Mouse (Mus musculus) hindbrain, embryonic 15.5 days (tissue): ENCODE measurements around the gene Gm21852. TPM values are rescaled to one million over a fixed set of nuclear protein-coding genes. Genes with fewer than 3 reads are reported as not detected.
"Not testable (repeated sequence)": the region's sequence is repeated elsewhere in the genome, so short reads cannot be mapped to it uniquely, and the experiment has no call there.

ENCODE experiments used
- ATAC-seq: fragments of 200-750 bp; cut with Nextera tagmentation; 2 replicates; pipeline ENCODE4 v1.8.0; 2017; ENCODE audit warnings: low read depth, moderate number of reproducible peaks, moderate TSS enrichment; ENCODE audit not compliant: low FRiP score
- H3K27ac ChIP-seq: fragments of 300-500 bp; sonication (generic); replicated peaks from 2 replicates; pipeline ENCODE4 v1.5.1; 2015; ENCODE audit warnings: mild to moderate bottlenecking, inconsistent platforms
- H3K27me3 ChIP-seq: fragments of 300-500 bp; sonication (generic); 2 replicates; pipeline ENCODE4 v1.6.1; 2015; ENCODE audit warnings: control low read depth, inconsistent platforms
- H3K36me3 ChIP-seq: fragments of 300-500 bp; sonication (generic); 2 replicates; pipeline ENCODE4 v1.6.1; 2015; ENCODE audit warnings: control low read depth, inconsistent platforms
- H3K4me1 ChIP-seq: fragments of 300-500 bp; sonication (generic); replicated peaks from 2 replicates; pipeline ENCODE4 v1.6.1; 2015; ENCODE audit warnings: control low read depth, inconsistent platforms
- H3K4me2 ChIP-seq: fragments of 300-500 bp; sonication (generic); 2 replicates; pipeline ENCODE4 v1.6.1; 2015; ENCODE audit warnings: moderate library complexity, mild to moderate bottlenecking, inconsistent platforms
- H3K4me3 ChIP-seq: fragments of 300-500 bp; sonication (generic); 2 replicates; pipeline ENCODE4 v1.5.1; 2015; ENCODE audit warnings: mild to moderate bottlenecking, inconsistent platforms
- H3K9ac ChIP-seq: fragments of 300-500 bp; sonication (generic); 2 replicates; pipeline ENCODE4 v1.6.1; 2015; ENCODE audit warnings: inconsistent platforms
- H3K9me3 ChIP-seq: fragments of 300-500 bp; sonication (generic); 2 replicates; pipeline ENCODE4 v1.6.1; 2016; ENCODE audit warnings: control low read depth, inconsistent platforms
- WGBS: fragments of 180-500 bp; shearing (Covaris S2); methylation state at CpG from one replicate; pipeline ENCODE4 v1.1.7; 2015; 5-methylcytosine and 5-hydroxymethylcytosine counted together
- microRNA-seq: library from miRNA; unstranded; fragments of <30 nt; microRNA quantifications from one replicate; pipeline ENCODE4, GENCODE M21; 2016
- polyA plus RNA-seq: library from polyadenylated mRNA; unstranded; fragments of >200 nt; fragmentation: Nextera tagmentation; extraction: Ambion mirVana; gene quantifications from 2 replicates; pipeline ENCODE4 v1.2.1, GENCODE M21; 2015

The Gm21852 gene
- not detected in 2 replicates for polyA plus RNA-seq

- H3K9me3 ChIP-seq, H3K27ac ChIP-seq, H3K4me3 ChIP-seq, H3K9ac ChIP-seq, ATAC-seq, H3K27me3 ChIP-seq, H3K4me1 ChIP-seq, H3K4me2 ChIP-seq, H3K36me3 ChIP-seq: not testable (repeated sequence)
- no CpG with 5 or more reads among the region's 3 CpGs for WGBS
Measured at GRCm38 (mm10) chrY:40651896-40652295, at the start of gene Gm21852. Gm21852 (minus strand) TSS chrY:40651996.

Small RNAs within 50 kb of the gene (microRNA-seq; reads per million reads assigned to microRNA genes)
- gene Gm27466 (not detected), gene Gm28018 (not detected)

Other genes starting within 250 kb of the Gm21852 start
- gene Gm21797, start 123.8 kb upstream of the Gm21852 start, polyA plus RNA-seq, result not detected in 2 replicates
- not detected in 2 replicates for gene Gm20795, start 152.9 kb upstream of the Gm21852 start, polyA plus RNA-seq